ENCODE assay signal across 9 mouse cellular contexts in the genomic region with DNA sequence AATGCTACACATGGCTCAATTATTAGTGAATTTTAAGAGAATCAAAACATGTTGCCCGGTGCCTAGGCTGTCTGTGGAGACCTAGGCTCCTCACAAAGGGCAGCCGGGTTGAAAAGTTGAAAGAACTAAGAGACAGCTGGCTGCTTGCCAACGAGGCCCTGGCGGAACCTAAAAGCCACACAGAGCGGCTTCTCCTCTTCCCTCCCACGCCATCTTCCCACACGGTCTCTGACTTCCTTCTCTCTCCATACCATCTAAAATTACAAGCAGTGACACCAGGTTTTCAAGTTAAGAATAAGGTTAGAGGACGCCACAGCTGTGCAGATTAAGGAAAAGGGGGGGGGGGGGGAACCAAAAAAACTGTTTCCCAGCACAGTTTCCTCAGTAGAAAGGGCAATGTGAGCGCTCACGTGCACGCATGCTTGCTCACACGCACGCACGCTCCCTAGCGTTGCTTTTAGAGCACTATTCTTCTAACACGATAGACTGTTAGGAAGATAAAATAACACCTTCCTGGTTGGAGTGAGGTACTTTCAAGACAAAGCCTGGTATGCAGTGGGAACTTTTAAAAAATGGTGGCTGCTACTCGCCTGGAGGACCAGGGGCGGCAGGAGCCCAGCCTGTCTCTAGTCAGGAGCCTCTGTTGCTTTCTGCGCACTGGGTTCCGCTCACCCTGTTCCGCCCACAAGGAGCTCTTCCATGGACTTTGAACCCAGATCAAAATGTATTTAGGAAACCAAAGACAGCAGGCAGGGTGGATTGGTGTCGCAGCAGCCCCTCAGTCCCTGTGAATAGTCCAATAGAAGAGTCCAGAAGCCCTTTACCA. TPM values are rescaled to one million over a fixed set of nuclear protein-coding genes. Genes with fewer than 3 reads are reported as not detected.
DNase-seq lines count a peak whose midpoint lies in the region; ATAC-seq and TF ChIP-seq lines count a peak whose summit lies in the region.
"Had no signal": no experiment of that assay in that cellular context is flagged by ENCODE, and none has a peak within 500 bp of the region (broad histone marks: within the 10 kb centered on the region; RNA-seq: fewer than 3 reads in every experiment).

No protein-coding gene starts in this region.

- H3K4me1 ChIP-seq in intestine, postnatal 0 days (replicated peaks; ENCODE audit: control insufficient read depth, insufficient read depth, low read length): peaks cover 8% of the 10 kb centered on the region; the same call in 1 of the 2 replicates
- H3K4me1 ChIP-seq in neural tube, embryonic 15.5 days: no peaks in the 10 kb centered on the region

- no peak for ATAC-seq in intestine, postnatal 0 days
- no peak for ATAC-seq in neural tube, embryonic 15.5 days (ENCODE audit: low FRiP score)

- no peak overlapping the region for H3K27ac ChIP-seq in intestine, postnatal 0 days (ENCODE audit: low read depth, low read length)
- no peak overlapping the region for H3K27ac ChIP-seq in neural tube, embryonic 15.5 days (replicated peaks)
- H3K27ac ChIP-seq: limb, embryonic 13.5 days had no signal

- no peaks in the 10 kb centered on the region for H3K9me3 ChIP-seq in intestine, postnatal 0 days (ENCODE audit: control insufficient read depth)
- H3K9me3 ChIP-seq in neural tube, embryonic 15.5 days (replicated peaks): no peaks in the 10 kb centered on the region
- H3K9me3 ChIP-seq: limb, embryonic 13.5 days had no signal

- H3K4me2 ChIP-seq in intestine, postnatal 0 days (replicated peaks; ENCODE audit: low read depth): peak overlapping the region; percentile 41
- H3K4me2 ChIP-seq in neural tube, embryonic 15.5 days: no peak overlapping the region
- H3K4me2 ChIP-seq: limb, embryonic 13.5 days had no signal

- TF ChIP-seq CTCF in intestine, postnatal 0 days (IDR thresholded peaks at IDR 0.05; ENCODE audit: low read depth): peak; percentile 53

- WGBS in intestine, postnatal 0 days: 43% methylated on average over 22 of the region's 22 CpGs
- WGBS in neural tube, embryonic 15.5 days: 51% methylated on average over 22 of the region's 22 CpGs

- H3K27me3 ChIP-seq in intestine, postnatal 0 days (replicated peaks; ENCODE audit: control insufficient read depth, insufficient read depth, low read length): no peaks in the 10 kb centered on the region
- H3K27me3 ChIP-seq in neural tube, embryonic 15.5 days (replicated peaks): no peaks in the 10 kb centered on the region
- H3K27me3 ChIP-seq: limb, embryonic 13.5 days had no signal

- no peaks in the 10 kb centered on the region; the same call in 1 of the 2 replicates for H3K36me3 ChIP-seq in intestine, postnatal 0 days (ENCODE audit: control insufficient read depth, insufficient read depth)
- H3K36me3 ChIP-seq in neural tube, embryonic 15.5 days: no peaks in the 10 kb centered on the region
- H3K36me3 ChIP-seq: limb, embryonic 13.5 days had no signal

- H3K4me3 ChIP-seq in intestine, postnatal 0 days (ENCODE audit: low read depth, low read length): no peak overlapping the region
- H3K4me3 ChIP-seq in neural tube, embryonic 15.5 days (replicated peaks): no peak overlapping the region
- H3K4me3 ChIP-seq: limb, embryonic 13.5 days had no signal

- DNase-seq in layer of hippocampus, adult 11-12 months (ENCODE audit: low spot score): peak; percentile 32
- DNase-seq in layer of hippocampus, adult 18-20 months (ENCODE audit: low spot score in 2 of 2): no peak
- peak; percentile 39 for DNase-seq in ES-CJ7 (ENCODE audit: low read depth, low spot score)
- DNase-seq in embryo, embryonic 11 days: peak; percentile 58
- peak; percentile 34 for DNase-seq in mesoderm, embryonic 11.5 days (ENCODE audit: low read depth, low spot score)
- DNase-seq in left cerebral cortex, adult 11 months (ENCODE audit: low spot score): no peak

- H3K9ac ChIP-seq in intestine, postnatal 0 days (ENCODE audit: low read depth, low read length): no peak overlapping the region
- no peak overlapping the region for H3K9ac ChIP-seq in neural tube, embryonic 15.5 days (replicated peaks)
- H3K9ac ChIP-seq: limb, embryonic 13.5 days had no signal

RNA-seq across cellular contexts. Expression of a gene that starts 54.5 kb away (rescaled TPM):
- 10 to 100 TPM; 73.8 to 77.5 TPM for total RNA-seq in layer of hippocampus, adult 18-20 months (2021)
- polyA plus RNA-seq in intestine, postnatal 0 days (2015; fragmentation: Nextera tagmentation; extraction: Ambion mirVana): 27.7 TPM in 2 replicates
- polyA plus RNA-seq in neural tube, embryonic 15.5 days (2015; fragmentation: Nextera tagmentation; extraction: Ambion mirVana): 53.9 and 58.9 TPM in 2 replicates

RNA-seq across cellular contexts. Expression of a gene that starts 58.8 kb away (rescaled TPM):
- total RNA-seq in layer of hippocampus, adult 18-20 months (2021): 10 to 100 TPM; 40.7 to 44.1 TPM
- polyA plus RNA-seq in intestine, postnatal 0 days (2015; fragmentation: Nextera tagmentation; extraction: Ambion mirVana): 100 and 101 TPM in 2 replicates
- polyA plus RNA-seq in neural tube, embryonic 15.5 days (2015; fragmentation: Nextera tagmentation; extraction: Ambion mirVana): 74.8 and 96.9 TPM in 2 replicates

Comparison
In these comparisons a context has a peak if more than half of its experiments do, and no peak if none do; other contexts are left out.
1. DNase-seq: peak in layer of hippocampus, adult 11-12 months (single experiment), ES-CJ7 (single experiment), embryo, embryonic 11 days (single experiment) and mesoderm, embryonic 11.5 days (single experiment); none in layer of hippocampus, adult 18-20 months (0 of 2) and left cerebral cortex, adult 11 months (single experiment).